Mouse (Mus musculus): Measurements from ENCODE around the gene Hdac7.

DNA sequence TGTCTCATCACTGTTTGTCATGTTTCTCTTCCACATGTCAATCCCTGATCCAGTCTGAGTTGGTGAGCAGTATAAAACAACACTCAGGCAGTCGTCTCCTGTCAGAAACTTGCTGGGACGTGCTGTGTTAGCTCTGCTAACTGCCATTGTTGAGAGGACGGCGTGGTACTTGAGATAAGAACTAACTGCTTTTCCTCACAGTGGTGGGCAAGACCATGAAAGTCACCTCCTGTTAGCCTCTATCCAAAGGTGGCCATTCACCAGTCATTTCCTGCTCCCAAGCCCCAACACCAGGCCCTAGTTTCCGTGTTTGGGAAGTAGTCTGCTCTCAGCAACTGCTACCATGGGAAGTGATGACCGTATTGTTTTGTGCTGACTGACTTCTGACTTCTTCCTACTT, 20.9 kb upstream of the Hdac7 start:
- TF ChIP-seq POLR2A (IDR thresholded peaks at IDR 0.05; ENCODE audit: insufficient read depth, low read depth, low read length) (no peak), CTCF (IDR thresholded peaks at IDR 0.05) (no peak), EP300 (IDR thresholded peaks at IDR 0.05; ENCODE audit: insufficient read depth, low read depth, low read length) (no peak)
